Mouse (Mus musculus) urinary bladder, adult 2 months (tissue): ENCODE data around the gene Spg21. TPM values are rescaled to one million over a fixed set of nuclear protein-coding genes. Genes with fewer than 3 reads are reported as not detected.

ENCODE experiments used
- DNase-seq: peaks from one replicate; pipeline ENCODE4 v3.0.0; 2022; ENCODE audit warnings: low spot score
- polyA plus RNA-seq: library from polyadenylated mRNA; depleted of rRNA; stranded (reverse); fragments of >200 nt; gene quantifications from 2 replicates; pipeline ENCODE4 v1.2.3, GENCODE M21; 2012; rRNA removed

The Spg21 gene
- polyA plus RNA-seq, 1 experiment: 46.8 TPM

GRCm38 (mm10) chr9:65535789-65536469 is 75.2 kb downstream of the Spg21 start:
- no peak for DNase-seq

- no peak for DNase-seq
Observed at GRCm38 (mm10) chr9:65536491-65536890, 75.7 kb downstream of the Spg21 start.

Other genes with a start within 250 kb of the Spg21 start
- 1.5 and 4.2 TPM in 2 replicates for gene Cilp, start 195.8 kb upstream of the Spg21 start, polyA plus RNA-seq
- 23.9 and 25.2 TPM in 2 replicates for gene Clpx, start 166.7 kb upstream of the Spg21 start, polyA plus RNA-seq
- 12.9 and 14.4 TPM in 2 replicates for gene Pdcd7, start 114.8 kb upstream of the Spg21 start, polyA plus RNA-seq
- gene Ubap1l, start 99.9 kb upstream of the Spg21 start, polyA plus RNA-seq: 0.55 and 0.87 TPM in 2 replicates
- 1.4 and 1.5 TPM in 2 replicates for gene Kbtbd13, start 69.3 kb upstream of the Spg21 start, polyA plus RNA-seq
- gene Rasl12, start 62.4 kb upstream of the Spg21 start, polyA plus RNA-seq: 25.6 and 28.8 TPM in 2 replicates
- not detected in 2 replicates for gene Slc51b, start 38.0 kb upstream of the Spg21 start, polyA plus RNA-seq
- gene Mtfmt, start 25.2 kb upstream of the Spg21 start, polyA plus RNA-seq: 19.2 and 21.9 TPM in 2 replicates
- 21.8 and 33.9 TPM in 2 replicates for gene Ankdd1a, start 59.2 kb downstream of the Spg21 start, polyA plus RNA-seq
- 45.4 and 50.5 TPM in 2 replicates for gene Plekho2, start 119.1 kb downstream of the Spg21 start, polyA plus RNA-seq
- gene Pif1, start 126.2 kb downstream of the Spg21 start, polyA plus RNA-seq: 0.29 and 0.36 TPM in 2 replicates
- 142 and 175 TPM in 2 replicates for gene Rbpms2, start 168.7 kb downstream of the Spg21 start, polyA plus RNA-seq
- 162 and 173 TPM in 2 replicates for gene Oaz2, start 207.1 kb downstream of the Spg21 start, polyA plus RNA-seq